Mouse (Mus musculus) right cerebral cortex, postnatal 14 days (tissue): ENCODE measurements around the gene Myadml2.
A peak's percentile ranks its signal among the peaks of the same experiment; 100 is the strongest.
"Not testable (repeated sequence)": the region's sequence is repeated elsewhere in the genome, so short reads cannot be mapped to it uniquely, and the experiment has no call there.

Experiments
- DNase-seq: peaks from one replicate; pipeline ENCODE4 v3.0.0; 2022

Gene Myadml2

GRCm38 (mm10) chr11:120648001-120648476, at the start of gene Myadml2:
TSS of gene Myadml2 (minus strand) at chr11:120648158.
- DNase-seq = no peak

GRCm38 (mm10) chr11:120697741-120698140, 49.8 kb upstream of the Myadml2 start:
- no peak for DNase-seq

- DNase-seq = no peak
Measured at GRCm38 (mm10) chr11:120696568-120696967, 48.6 kb upstream of the Myadml2 start.

GRCm38 (mm10) chr11:120695641-120696040, 47.7 kb upstream of the Myadml2 start:
- DNase-seq = no peak

- no peak for DNase-seq
Measured at GRCm38 (mm10) chr11:120695184-120695583, 47.2 kb upstream of the Myadml2 start.

GRCm38 (mm10) chr11:120693461-120693860, 45.5 kb upstream of the Myadml2 start:
- DNase-seq = no peak

GRCm38 (mm10) chr11:120692471-120693011, 44.6 kb upstream of the Myadml2 start:
- no peak for DNase-seq

GRCm38 (mm10) chr11:120689365-120689764, 41.4 kb upstream of the Myadml2 start:
- no peak for DNase-seq

GRCm38 (mm10) chr11:120686650-120687272, 38.8 kb upstream of the Myadml2 start:
- no peak for DNase-seq

- DNase-seq = no peak
Measured at GRCm38 (mm10) chr11:120684660-120685059, 36.7 kb upstream of the Myadml2 start.

- no peak for DNase-seq
Measured at GRCm38 (mm10) chr11:120684086-120684485, 36.1 kb upstream of the Myadml2 start.

GRCm38 (mm10) chr11:120683536-120683935, 35.6 kb upstream of the Myadml2 start:
- DNase-seq = no peak

GRCm38 (mm10) chr11:120682683-120683082, 34.7 kb upstream of the Myadml2 start:
- no peak for DNase-seq

- DNase-seq = no peak
Measured at GRCm38 (mm10) chr11:120679909-120680308, 32.0 kb upstream of the Myadml2 start.

GRCm38 (mm10) chr11:120676951-120677350, 29.0 kb upstream of the Myadml2 start:
- no peak for DNase-seq

- not testable (repeated sequence) for DNase-seq
Measured at GRCm38 (mm10) chr11:120675875-120676274, 27.9 kb upstream of the Myadml2 start.

- no peak for DNase-seq
Measured at GRCm38 (mm10) chr11:120673594-120674122, 25.7 kb upstream of the Myadml2 start.

GRCm38 (mm10) chr11:120672687-120673593, 25.0 kb upstream of the Myadml2 start, which contains the start of gene Aspscr1:
TSS of gene Aspscr1 (plus strand) at chr11:120672973.
- DNase-seq = peak; percentile 95

- no peak for DNase-seq
Measured at GRCm38 (mm10) chr11:120666617-120667016, 18.7 kb upstream of the Myadml2 start.

- no peak for DNase-seq
Measured at GRCm38 (mm10) chr11:120665406-120665805, 17.4 kb upstream of the Myadml2 start.

- DNase-seq = no peak
Measured at GRCm38 (mm10) chr11:120663714-120664113, 15.8 kb upstream of the Myadml2 start.

- DNase-seq = no peak
Measured at GRCm38 (mm10) chr11:120662759-120663158, 14.8 kb upstream of the Myadml2 start.

GRCm38 (mm10) chr11:120661076-120661460, 13.1 kb upstream of the Myadml2 start, which contains the start of gene Notum:
TSS of gene Notum (minus strand) at chr11:120661175.
- DNase-seq = no peak
